Mouse (Mus musculus): ENCODE data around the gene Cops2.

DNA sequence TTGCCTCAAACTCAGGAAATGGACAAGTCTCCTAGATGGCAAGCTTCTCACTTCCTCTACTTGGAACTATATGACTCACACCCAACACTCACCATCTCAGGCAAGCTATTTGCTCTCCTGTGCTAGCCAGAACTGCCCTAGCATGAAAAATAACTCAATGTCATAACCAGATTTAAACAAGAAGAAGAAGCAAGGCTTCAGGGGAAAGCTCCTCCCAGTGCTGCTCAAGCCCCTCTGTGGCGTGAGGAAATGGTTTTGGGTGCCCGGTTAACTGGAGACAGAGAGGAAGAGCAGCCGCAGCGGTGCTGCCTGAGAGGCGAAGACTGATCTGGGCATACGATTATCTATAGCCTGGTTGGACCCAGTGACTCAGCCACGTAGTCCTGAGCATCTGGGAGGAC is 67.5 kb downstream of the Cops2 start:
- TF ChIP-seq CTCF (IDR thresholded peaks at IDR 0.05; ENCODE audit: low read depth) = no peak
- TF ChIP-seq EP300 (optimal IDR thresholded peaks at IDR 0.05) = no peak

Data from stomach, postnatal 0 days (tissue).